Mouse (Mus musculus): ENCODE results near the gene Sirpb1a. TPM values are rescaled to one million over a fixed set of nuclear protein-coding genes. Genes with fewer than 3 reads are reported as not detected.
"Not testable (repeated sequence)": the region's sequence is repeated elsewhere in the genome, so short reads cannot be mapped to it uniquely, and the experiment has no call there.

The Sirpb1a gene
- total RNA-seq (2021), result not detected
- long read RNA-seq, experiment 1, result 0 reads
- long read RNA-seq, experiment 2, result 0 reads

- DNase-seq; intact Hi-C loops (cut with DNase I; ENCODE audit: low total_unique reads): not testable (repeated sequence)
Observed at GRCm38 (mm10) chr3:15426447-15426846, at the start of gene Sirpb1a. Gene Sirpb1a (minus strand): TSS chr3:15426520.

- DNase-seq; intact Hi-C loops (cut with DNase I; ENCODE audit: low total_unique reads): not testable (repeated sequence)
Observed at GRCm38 (mm10) chr3:15474831-15475230, 48.5 kb upstream of the Sirpb1a start.

GRCm38 (mm10) chr3:15470158-15470557, 43.8 kb upstream of the Sirpb1a start:
- intact Hi-C loops (cut with DNase I; ENCODE audit: low total_unique reads); DNase-seq: not testable (repeated sequence)

- DNase-seq; intact Hi-C loops (cut with DNase I; ENCODE audit: low total_unique reads): not testable (repeated sequence)
Observed at GRCm38 (mm10) chr3:15443936-15444335, 17.6 kb upstream of the Sirpb1a start.

- DNase-seq; intact Hi-C loops (cut with DNase I; ENCODE audit: low total_unique reads): not testable (repeated sequence)
Observed at GRCm38 (mm10) chr3:15439844-15440243, 13.5 kb upstream of the Sirpb1a start.

DNA sequence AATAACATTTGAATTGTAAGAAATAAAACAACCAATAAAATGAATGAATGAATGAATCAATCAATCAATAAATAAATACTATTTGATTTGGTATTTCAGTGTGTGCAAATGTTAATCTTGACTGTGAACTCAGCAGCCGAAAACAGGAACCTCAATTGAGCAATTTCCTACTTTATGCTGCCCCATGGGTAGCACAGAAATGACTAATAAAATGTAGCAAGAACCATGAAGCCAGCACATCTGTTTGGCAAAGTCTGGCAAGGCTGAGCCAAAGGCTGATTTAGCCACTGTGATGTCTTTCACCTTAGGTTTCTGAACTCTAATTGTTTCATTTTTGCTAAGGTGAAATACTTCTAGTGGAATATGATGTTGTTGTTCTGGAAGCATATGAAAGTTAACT, 1.6 kb upstream of the Sirpb1a start:
- no peak for DNase-seq

GRCm38 (mm10) chr3:15355690-15356089, 70.6 kb downstream of the Sirpb1a start:
- DNase-seq; intact Hi-C loops (cut with DNase I; ENCODE audit: low total_unique reads): not testable (repeated sequence)

More for the DNA sequence above, 1.6 kb upstream of the Sirpb1a start:
- intact Hi-C loops (cut with DNase I; ENCODE audit: low total_unique reads), result no loop called here

DNA sequence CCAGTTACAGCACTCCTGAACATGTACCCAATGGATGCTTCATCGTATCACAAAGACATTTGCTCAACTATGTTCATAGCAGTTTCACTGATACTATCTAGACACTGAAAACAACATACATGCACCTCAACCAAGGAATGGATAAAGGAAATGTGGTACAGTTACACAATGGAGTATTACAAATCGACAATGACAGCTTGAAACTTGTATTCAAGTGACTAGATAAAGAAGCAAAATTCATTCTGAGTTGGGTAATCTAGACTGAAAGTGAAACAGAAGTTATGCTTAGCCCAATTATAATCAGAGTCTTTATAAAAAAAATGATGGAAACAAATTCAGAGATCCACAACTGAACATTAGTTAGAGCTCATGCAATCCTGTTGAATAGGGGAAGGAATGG, 76.0 kb downstream of the Sirpb1a start:
- intact Hi-C loops (cut with DNase I; ENCODE audit: low total_unique reads); DNase-seq: not testable (repeated sequence)

- intact Hi-C loops (cut with DNase I; ENCODE audit: low total_unique reads); DNase-seq: not testable (repeated sequence)
Observed at GRCm38 (mm10) chr3:15345606-15346005, 80.7 kb downstream of the Sirpb1a start.

- DNase-seq, result no peak
- intact Hi-C loops (cut with DNase I; ENCODE audit: low total_unique reads), result no loop called here
Observed at GRCm38 (mm10) chr3:15340287-15340686, 86.0 kb downstream of the Sirpb1a start.

DNA sequence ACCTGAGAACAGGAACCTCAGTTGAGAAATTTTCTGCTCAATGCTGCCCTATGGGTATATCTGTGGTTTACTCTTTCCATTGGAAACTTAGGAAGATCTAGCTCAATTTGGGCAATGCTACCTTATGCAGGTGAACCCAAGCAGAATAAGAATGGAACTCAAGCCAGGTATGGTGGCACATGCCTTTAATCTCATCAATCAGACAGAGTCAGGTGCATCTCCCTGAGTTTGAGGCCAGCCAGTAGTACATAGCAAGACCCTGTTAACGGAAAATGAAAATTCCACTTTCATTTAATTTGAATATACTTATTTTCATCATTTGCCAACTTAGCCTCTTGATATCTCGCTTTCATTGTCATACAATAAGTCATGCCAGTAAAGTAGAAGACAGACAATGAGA, 92.1 kb downstream of the Sirpb1a start:
- intact Hi-C loops (cut with DNase I; ENCODE audit: low total_unique reads), result no loop called here
- DNase-seq, result no peak

- intact Hi-C loops (cut with DNase I; ENCODE audit: low total_unique reads), result no loop called here
Observed at GRCm38 (mm10) chr3:15332063-15332462, 94.3 kb downstream of the Sirpb1a start, which contains the start of gene Gm9733. Gene Gm9733 (minus strand): TSS chr3:15332302.

DNA sequence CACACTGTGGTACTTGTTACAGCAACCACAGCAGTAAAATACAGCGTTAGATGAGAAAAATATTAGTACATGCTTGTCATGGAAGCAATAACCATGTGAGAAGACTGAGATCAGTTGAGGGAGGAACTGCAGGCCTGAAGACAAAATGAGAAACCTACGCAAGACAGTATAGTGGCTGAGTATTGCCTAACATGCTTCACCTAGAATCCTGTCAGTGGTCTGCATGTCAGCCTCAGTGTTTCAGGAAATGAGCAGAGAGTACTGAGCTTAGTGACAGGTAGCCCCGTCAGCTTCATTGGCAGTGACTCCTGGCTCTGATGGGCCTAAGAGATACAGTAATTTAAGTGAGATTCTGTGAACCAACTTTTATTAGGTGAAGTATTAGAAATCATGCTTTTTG, 94.8 kb downstream of the Sirpb1a start:
- intact Hi-C loops (cut with DNase I; ENCODE audit: low total_unique reads), result no loop called here
- DNase-seq, result no peak

More at GRCm38 (mm10) chr3:15332063-15332462, 94.3 kb downstream of the Sirpb1a start, which contains the start of gene Gm9733:
- DNase-seq, result no peak

DNA sequence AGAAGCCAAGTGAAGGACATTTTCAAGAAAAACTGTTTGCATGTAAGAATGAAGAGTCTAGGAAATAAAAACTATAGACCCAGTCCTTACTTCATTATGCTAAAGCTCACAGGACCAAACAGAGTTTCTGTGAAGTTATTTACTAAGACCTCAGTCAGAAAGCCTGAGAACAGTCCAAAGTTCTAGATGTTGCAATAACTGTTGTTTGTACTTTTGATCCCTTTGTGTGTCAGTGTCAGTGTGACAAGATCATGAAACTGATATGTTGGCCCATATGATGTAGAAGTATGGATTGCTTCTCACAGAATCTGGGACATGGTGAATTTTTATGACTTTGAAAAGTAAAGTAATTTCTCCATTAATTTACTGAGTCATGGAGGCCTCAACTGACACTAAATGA, 96.8 kb downstream of the Sirpb1a start:
- intact Hi-C loops (cut with DNase I; ENCODE audit: low total_unique reads), result no loop called here

More for the DNA sequence above, 96.8 kb downstream of the Sirpb1a start:
- no peak for DNase-seq

Other genes with a start within 250 kb of the Sirpb1a start
- gene Gm9733, start 94.2 kb downstream of the Sirpb1a start, total RNA-seq (2021), result not detected
- not detected for gene Sirpb1b, start 148.5 kb upstream of the Sirpb1a start, total RNA-seq (2021)